Mouse (Mus musculus): ENCODE measurements at regions not wholly inside any gene's neighbourhood (a gene's known extent, or its start where the extent isn't known, plus 50 kb on each side); places are given as distances from the start of the nearest gene placed in this dataset.

- ATAC-seq (replicated peaks; ENCODE audit: low FRiP score, poor library complexity, severe bottlenecking) = no peak
These were observed 150.4 kb downstream of the Dad1 start for GRCm38 (mm10) chr14:54103541-54103940.

GRCm38 (mm10) chr14:54103115-54103514, 150.8 kb downstream of the Dad1 start:
- no peak for ATAC-seq (replicated peaks; ENCODE audit: low FRiP score, poor library complexity, severe bottlenecking)

- no peak for ATAC-seq (replicated peaks; ENCODE audit: low FRiP score, poor library complexity, severe bottlenecking)
These were observed 152.1 kb downstream of the Dad1 start for GRCm38 (mm10) chr14:54101775-54102174.

GRCm38 (mm10) chr14:54099360-54099759, 154.5 kb downstream of the Dad1 start:
- ATAC-seq (replicated peaks; ENCODE audit: low FRiP score, poor library complexity, severe bottlenecking) = no peak

- no peak for ATAC-seq (replicated peaks; ENCODE audit: low FRiP score, poor library complexity, severe bottlenecking)
These were observed 155.7 kb downstream of the Dad1 start for GRCm38 (mm10) chr14:54098122-54098775.

- no peak for ATAC-seq (replicated peaks; ENCODE audit: low FRiP score, poor library complexity, severe bottlenecking)
These were observed 156.9 kb downstream of the Dad1 start for GRCm38 (mm10) chr14:54097026-54097425.

- ATAC-seq (replicated peaks; ENCODE audit: low FRiP score, poor library complexity, severe bottlenecking) = no peak
These were observed 161.5 kb downstream of the Dad1 start for GRCm38 (mm10) chr14:54092444-54092843.

GRCm38 (mm10) chr14:54086660-54087059, 167.2 kb downstream of the Dad1 start:
- no peak for ATAC-seq (replicated peaks; ENCODE audit: low FRiP score, poor library complexity, severe bottlenecking)

GRCm38 (mm10) chr14:54074659-54075058, 179.2 kb downstream of the Dad1 start:
- ATAC-seq (replicated peaks; ENCODE audit: low FRiP score, poor library complexity, severe bottlenecking) = no peak

GRCm38 (mm10) chr14:54072283-54072912, 181.5 kb downstream of the Dad1 start:
- no peak for ATAC-seq (replicated peaks; ENCODE audit: low FRiP score, poor library complexity, severe bottlenecking)

- ATAC-seq (replicated peaks; ENCODE audit: low FRiP score, poor library complexity, severe bottlenecking) = peak; percentile 79
These were observed 183.7 kb downstream of the Dad1 start for GRCm38 (mm10) chr14:54070240-54070639.

GRCm38 (mm10) chr14:54068684-54069083, 185.2 kb downstream of the Dad1 start:
- peak; percentile 60 for ATAC-seq (replicated peaks; ENCODE audit: low FRiP score, poor library complexity, severe bottlenecking)

GRCm38 (mm10) chr14:54065466-54065865, 188.4 kb downstream of the Dad1 start:
- no peak for ATAC-seq (replicated peaks; ENCODE audit: low FRiP score, poor library complexity, severe bottlenecking)

GRCm38 (mm10) chr14:54064541-54065402, 189.1 kb downstream of the Dad1 start:
- ATAC-seq (replicated peaks; ENCODE audit: low FRiP score, poor library complexity, severe bottlenecking) = peak; percentile 46; the same call in 1 of the 2 replicates

GRCm38 (mm10) chr14:54061570-54061969, 192.3 kb downstream of the Dad1 start:
- no peak for ATAC-seq (replicated peaks; ENCODE audit: low FRiP score, poor library complexity, severe bottlenecking)

- peak; percentile 70 for ATAC-seq (replicated peaks; ENCODE audit: low FRiP score, poor library complexity, severe bottlenecking)
These were observed 194.1 kb downstream of the Dad1 start for GRCm38 (mm10) chr14:54059776-54060175.

- ATAC-seq (replicated peaks; ENCODE audit: low FRiP score, poor library complexity, severe bottlenecking) = no peak
These were observed 194.8 kb downstream of the Dad1 start for GRCm38 (mm10) chr14:54059096-54059495.

GRCm38 (mm10) chr14:54056691-54057090, 197.2 kb downstream of the Dad1 start:
- ATAC-seq (replicated peaks; ENCODE audit: low FRiP score, poor library complexity, severe bottlenecking) = no peak

GRCm38 (mm10) chr14:54055390-54055789, 198.5 kb downstream of the Dad1 start:
- ATAC-seq (replicated peaks; ENCODE audit: low FRiP score, poor library complexity, severe bottlenecking) = no peak

GRCm38 (mm10) chr14:54042286-54042685, 211.6 kb downstream of the Dad1 start:
- no peak for ATAC-seq (replicated peaks; ENCODE audit: low FRiP score, poor library complexity, severe bottlenecking)

GRCm38 (mm10) chr14:54040644-54041043, 213.3 kb downstream of the Dad1 start:
- no peak for ATAC-seq (replicated peaks; ENCODE audit: low FRiP score, poor library complexity, severe bottlenecking)
